Mouse (Mus musculus): Measurements from ENCODE around the gene Vps8.

GRCm38 (mm10) chr16:21485716-21486115 lies 62.8 kb downstream of the Vps8 start:
- TF ChIP-seq CTCF (IDR thresholded peaks at IDR 0.05; ENCODE audit: extremely low read depth, insufficient read depth, low read length) = no peak
- no peak for TF ChIP-seq POLR2A (IDR thresholded peaks at IDR 0.05; ENCODE audit: extremely low read depth, insufficient read depth, low read length)

All from cortical plate, adult 2 months (tissue).